Mouse (Mus musculus): Measurements from ENCODE around the gene Fndc3c1. TPM values are rescaled to one million over a fixed set of nuclear protein-coding genes. Genes with fewer than 3 reads are reported as not detected.
"Not testable (repeated sequence)": the region's sequence is repeated elsewhere in the genome, so short reads cannot be mapped to it uniquely, and the experiment has no call there.

The Fndc3c1 gene
- polyA plus RNA-seq (2014; fragmentation: Nextera tagmentation; extraction: Ambion mirVana): 23.7 and 25.1 TPM in 2 replicates

DNA sequence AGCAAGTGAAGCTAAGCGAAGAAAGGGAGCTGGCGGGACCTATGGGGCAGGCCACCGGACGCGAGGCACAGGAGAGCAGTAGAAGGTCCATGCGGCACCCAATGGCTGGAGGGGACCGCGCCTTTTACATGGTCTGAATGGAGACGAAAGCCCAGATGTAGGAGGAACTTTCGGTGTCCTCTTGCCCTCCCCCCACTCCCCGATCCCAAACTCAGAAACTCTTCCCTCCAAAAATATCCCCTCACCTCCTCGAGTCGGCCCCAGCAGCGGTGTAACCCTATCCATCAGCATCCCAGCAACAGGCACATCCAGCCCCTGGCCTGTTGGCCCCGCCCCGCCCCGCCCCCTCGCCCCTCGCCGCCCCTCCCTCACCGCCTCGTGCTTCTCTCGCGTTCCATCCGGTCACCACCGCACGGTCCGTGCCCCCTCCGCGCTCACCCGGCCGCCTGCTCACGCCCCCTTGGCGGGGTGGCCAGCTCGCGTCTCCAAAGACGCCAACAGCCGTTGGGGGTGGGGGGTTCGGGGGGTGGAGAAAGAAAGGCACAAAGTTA, at the start of gene Fndc3c1:
TSS of gene Fndc3c1 (minus strand) at position 301 of the 551 bp plus-strand sequence.
- Histone ChIP-seq H3K9me3 (ENCODE audit: control insufficient read depth, low read length) (no peaks in the 10 kb centered on the region), H3K9ac (ENCODE audit: low read depth, low read length) (peak within 1 kb of the TSS; percentile 53), H3K4me3 (ENCODE audit: low read depth, low read length) (peak within 1 kb of the TSS; percentile 48), H3K36me3 (ENCODE audit: control insufficient read depth, insufficient read depth, low read length) (no peaks in the 10 kb centered on the region), H3K4me1 (ENCODE audit: control insufficient read depth, insufficient read depth, low read length) (no peaks in the 10 kb centered on the region), H3K27ac (replicated peaks; ENCODE audit: low read depth, low read length) (no peak within 1 kb of the TSS), H3K4me2 (ENCODE audit: low read depth, low read length) (peak within 1 kb of the TSS; percentile 63), H3K27me3 (replicated peaks; ENCODE audit: control insufficient read depth, insufficient read depth, low read length) (peaks cover 11% of the 10 kb centered on the region; the same call in 1 of the 2 replicates)
- DNase-seq (ENCODE audit: low spot score) (peak; percentile 67), ATAC-seq (ENCODE audit: low read depth) (peak; percentile 96)
- WGBS: 35% methylated on average over 21 of the region's 39 CpGs

- H3K9ac ChIP-seq (ENCODE audit: low read depth, low read length): no peak overlapping the region
- 36% methylated on average over 10 of the region's 10 CpGs for whole genome bisulfite sequencing
- DNase-seq (ENCODE audit: low spot score): no peak
Measured at GRCm38 (mm10) chrX:106486451-106486850, 1.2 kb upstream of the Fndc3c1 start.

GRCm38 (mm10) chrX:106485671-106486070, 470 bp upstream of the Fndc3c1 start:
- ATAC-seq (ENCODE audit: low read depth) (peak; percentile 72), DNase-seq (ENCODE audit: low spot score) (peak; percentile 10)
- 19% methylated on average over 11 of the region's 13 CpGs for WGBS
- no peaks in the 10 kb centered on the region for H3K4me1 ChIP-seq (ENCODE audit: control insufficient read depth, insufficient read depth, low read length)
- H3K4me3 ChIP-seq (ENCODE audit: low read depth, low read length): peak overlapping the region; percentile 48
- no peak overlapping the region for H3K27ac ChIP-seq (replicated peaks; ENCODE audit: low read depth, low read length)
- no peaks in the 10 kb centered on the region for H3K36me3 ChIP-seq (ENCODE audit: control insufficient read depth, insufficient read depth, low read length)
- H3K27me3 ChIP-seq (replicated peaks; ENCODE audit: control insufficient read depth, insufficient read depth, low read length): peaks cover 11% of the 10 kb centered on the region; the same call in 1 of the 2 replicates
- H3K9ac ChIP-seq (ENCODE audit: low read depth, low read length): peak overlapping the region; percentile 53
- no peaks in the 10 kb centered on the region for H3K9me3 ChIP-seq (ENCODE audit: control insufficient read depth, low read length)
- peak overlapping the region; percentile 63 for H3K4me2 ChIP-seq (ENCODE audit: low read depth, low read length)

More at GRCm38 (mm10) chrX:106486451-106486850, 1.2 kb upstream of the Fndc3c1 start:
- H3K9me3 ChIP-seq (ENCODE audit: control insufficient read depth, low read length): no peaks in the 10 kb centered on the region
- peaks cover 11% of the 10 kb centered on the region; the same call in 1 of the 2 replicates for H3K27me3 ChIP-seq (replicated peaks; ENCODE audit: control insufficient read depth, insufficient read depth, low read length)
- H3K27ac ChIP-seq (replicated peaks; ENCODE audit: low read depth, low read length): no peak overlapping the region
- no peaks in the 10 kb centered on the region for H3K4me1 ChIP-seq (ENCODE audit: control insufficient read depth, insufficient read depth, low read length)
- H3K4me3 ChIP-seq (ENCODE audit: low read depth, low read length): no peak overlapping the region
- no peak overlapping the region for H3K4me2 ChIP-seq (ENCODE audit: low read depth, low read length)
- no peaks in the 10 kb centered on the region for H3K36me3 ChIP-seq (ENCODE audit: control insufficient read depth, insufficient read depth, low read length)
- ATAC-seq (ENCODE audit: low read depth): no peak

GRCm38 (mm10) chrX:106479891-106480290, 5.3 kb downstream of the Fndc3c1 start:
- H3K27ac ChIP-seq (replicated peaks; ENCODE audit: low read depth, low read length); ATAC-seq (ENCODE audit: low read depth); H3K4me2 ChIP-seq (ENCODE audit: low read depth, low read length); H3K4me1 ChIP-seq (ENCODE audit: control insufficient read depth, insufficient read depth, low read length); H3K27me3 ChIP-seq (replicated peaks; ENCODE audit: control insufficient read depth, insufficient read depth, low read length); H3K9me3 ChIP-seq (ENCODE audit: control insufficient read depth, low read length); H3K4me3 ChIP-seq (ENCODE audit: low read depth, low read length); H3K9ac ChIP-seq (ENCODE audit: low read depth, low read length); DNase-seq (ENCODE audit: low spot score); H3K36me3 ChIP-seq (ENCODE audit: control insufficient read depth, insufficient read depth, low read length): not testable (repeated sequence)
- 52% methylated on average over 2 of the region's 2 CpGs for WGBS

GRCm38 (mm10) chrX:106385304-106385703, 99.9 kb downstream of the Fndc3c1 start:
- ATAC-seq (ENCODE audit: low read depth) (no peak), DNase-seq (ENCODE audit: low spot score) (peak; percentile 5)
- H3K27ac ChIP-seq (replicated peaks; ENCODE audit: low read depth, low read length): no peak overlapping the region
- H3K9ac ChIP-seq (ENCODE audit: low read depth, low read length): no peak overlapping the region
- no peaks in the 10 kb centered on the region for H3K9me3 ChIP-seq (ENCODE audit: control insufficient read depth, low read length)
- no peak overlapping the region for H3K4me2 ChIP-seq (ENCODE audit: low read depth, low read length)
- no peak overlapping the region for H3K4me3 ChIP-seq (ENCODE audit: low read depth, low read length)
- no peaks in the 10 kb centered on the region for H3K36me3 ChIP-seq (ENCODE audit: control insufficient read depth, insufficient read depth, low read length)
- no peaks in the 10 kb centered on the region for H3K4me1 ChIP-seq (ENCODE audit: control insufficient read depth, insufficient read depth, low read length)
- no peaks in the 10 kb centered on the region for H3K27me3 ChIP-seq (replicated peaks; ENCODE audit: control insufficient read depth, insufficient read depth, low read length)

GRCm38 (mm10) chrX:106380608-106381007, 104.6 kb downstream of the Fndc3c1 start:
- Histone ChIP-seq H3K9me3 (ENCODE audit: control insufficient read depth, low read length) (no peaks in the 10 kb centered on the region), H3K9ac (ENCODE audit: low read depth, low read length) (no peak overlapping the region), H3K4me3 (ENCODE audit: low read depth, low read length) (no peak overlapping the region), H3K4me1 (ENCODE audit: control insufficient read depth, insufficient read depth, low read length) (no peaks in the 10 kb centered on the region), H3K4me2 (ENCODE audit: low read depth, low read length) (no peak overlapping the region), H3K27me3 (replicated peaks; ENCODE audit: control insufficient read depth, insufficient read depth, low read length) (no peaks in the 10 kb centered on the region), H3K36me3 (ENCODE audit: control insufficient read depth, insufficient read depth, low read length) (no peaks in the 10 kb centered on the region), H3K27ac (replicated peaks; ENCODE audit: low read depth, low read length) (no peak overlapping the region)
- DNase-seq (ENCODE audit: low spot score) (no peak), ATAC-seq (ENCODE audit: low read depth) (no peak)

Small RNA genes within 50 kb of the gene (microRNA-seq; reads per million reads assigned to microRNA genes)
- not detected for gene Gm27428 (ENCODE audit: borderline number of aligned reads)

Other genes with a start within 250 kb of the Fndc3c1 start
- not detected in 2 replicates for gene Fnd3c2, start 230.0 kb downstream of the Fndc3c1 start, polyA plus RNA-seq (2014; fragmentation: Nextera tagmentation; extraction: Ambion mirVana)
- 0.18 TPM in 2 replicates for gene Gm5127, start 97.8 kb upstream of the Fndc3c1 start, polyA plus RNA-seq (2014; fragmentation: Nextera tagmentation; extraction: Ambion mirVana)
- gene Cysltr1, start 118.3 kb upstream of the Fndc3c1 start, polyA plus RNA-seq (2014; fragmentation: Nextera tagmentation; extraction: Ambion mirVana): 1.9 and 2.0 TPM in 2 replicates